Mouse (Mus musculus): ENCODE results near the gene Zfp46. TPM values are rescaled to one million over a fixed set of nuclear protein-coding genes. Genes with fewer than 3 reads are reported as not detected.
A peak's percentile ranks its signal among the peaks of the same experiment; 100 is the strongest.

Zfp46 gene
- total RNA-seq (2022), result 10 to 100 TPM; 16.2 to 20.8 (median 18.1) TPM

- DNase-seq, result peak; percentile 59
Measured at GRCm38 (mm10) chr4:136284455-136284854, at the start of gene Zfp46. TSS of gene Zfp46 (plus strand) at chr4:136284683.

GRCm38 (mm10) chr4:136238669-136239068 lies 45.8 kb upstream of the Zfp46 start:
- no peak for DNase-seq

- DNase-seq, result no peak
Measured at GRCm38 (mm10) chr4:136239111-136239510, 45.4 kb upstream of the Zfp46 start.

- peak; percentile 69 for DNase-seq
Measured at GRCm38 (mm10) chr4:136239622-136240021, 44.9 kb upstream of the Zfp46 start.

- DNase-seq, result no peak
Measured at GRCm38 (mm10) chr4:136240123-136240522, 44.4 kb upstream of the Zfp46 start.

- DNase-seq, result no peak
Measured at GRCm38 (mm10) chr4:136240955-136241354, 43.5 kb upstream of the Zfp46 start.

GRCm38 (mm10) chr4:136242065-136242703 lies 42.3 kb upstream of the Zfp46 start:
- no peak for DNase-seq

GRCm38 (mm10) chr4:136242728-136243127 lies 41.8 kb upstream of the Zfp46 start:
- DNase-seq, result no peak

- DNase-seq, result no peak
Measured at GRCm38 (mm10) chr4:136244208-136244607, 40.3 kb upstream of the Zfp46 start.

- DNase-seq, result no peak
Measured at GRCm38 (mm10) chr4:136245681-136246080, 38.8 kb upstream of the Zfp46 start.

- no peak for DNase-seq
Measured at GRCm38 (mm10) chr4:136246568-136246969, 37.9 kb upstream of the Zfp46 start.

- no peak for DNase-seq
Measured at GRCm38 (mm10) chr4:136247386-136247728, 37.1 kb upstream of the Zfp46 start.

- no peak for DNase-seq
Measured at GRCm38 (mm10) chr4:136247729-136248463, 36.6 kb upstream of the Zfp46 start, which contains the start of gene Tcea3. TSS of gene Tcea3 (plus strand) at chr4:136247729.

GRCm38 (mm10) chr4:136248464-136249331 lies 35.8 kb upstream of the Zfp46 start:
- no peak for DNase-seq

GRCm38 (mm10) chr4:136249332-136249647 lies 35.2 kb upstream of the Zfp46 start:
- no peak for DNase-seq

GRCm38 (mm10) chr4:136249780-136250179 lies 34.7 kb upstream of the Zfp46 start:
- DNase-seq, result no peak

- DNase-seq, result no peak
Measured at GRCm38 (mm10) chr4:136255919-136256318, 28.6 kb upstream of the Zfp46 start.

- no peak for DNase-seq
Measured at GRCm38 (mm10) chr4:136256696-136257095, 27.8 kb upstream of the Zfp46 start.

- DNase-seq, result no peak
Measured at GRCm38 (mm10) chr4:136259916-136260315, 24.6 kb upstream of the Zfp46 start.

- peak; percentile 47 for DNase-seq
Measured at GRCm38 (mm10) chr4:136260491-136261180, 23.8 kb upstream of the Zfp46 start.

GRCm38 (mm10) chr4:136261912-136262311 lies 22.6 kb upstream of the Zfp46 start:
- no peak for DNase-seq

GRCm38 (mm10) chr4:136263555-136263954 lies 20.9 kb upstream of the Zfp46 start:
- DNase-seq, result no peak

Data from adrenal gland, adult 8-10 months (tissue).